Mouse (Mus musculus) gastrocnemius, postnatal 10 days (tissue): ENCODE measurements at regions not wholly inside any gene's neighbourhood (a gene's known extent, or its start where the extent isn't known, plus 50 kb on each side); places are given as distances from the start of the nearest gene placed in this dataset.

ENCODE experiments used
- DNase-seq: peaks from one replicate; pipeline ENCODE4 v3.0.0; 2021; ENCODE audit warnings: mixed read lengths

GRCm38 (mm10) chr3:143939068-143939709 lies 265.8 kb downstream of the Lmo4 start:
- DNase-seq = no peak

GRCm38 (mm10) chr3:143925322-143925721 lies 279.7 kb downstream of the Lmo4 start:
- DNase-seq = no peak

GRCm38 (mm10) chr3:143919744-143920143 lies 285.3 kb downstream of the Lmo4 start:
- no peak for DNase-seq

GRCm38 (mm10) chr3:143914341-143915217 lies 290.4 kb downstream of the Lmo4 start:
- DNase-seq = no peak

- DNase-seq = no peak
These were observed 291.9 kb downstream of the Lmo4 start for GRCm38 (mm10) chr3:143913044-143913574.

- DNase-seq = no peak
These were observed 292.6 kb downstream of the Lmo4 start for GRCm38 (mm10) chr3:143912433-143912832.

- DNase-seq = no peak
These were observed 295.7 kb downstream of the Lmo4 start for GRCm38 (mm10) chr3:143909341-143909740.

GRCm38 (mm10) chr3:143903421-143903820 lies 301.6 kb downstream of the Lmo4 start:
- DNase-seq = no peak

- no peak for DNase-seq
These were observed 324.2 kb downstream of the Lmo4 start for GRCm38 (mm10) chr3:143880813-143881212.

- no peak for DNase-seq
These were observed 331.1 kb downstream of the Lmo4 start for GRCm38 (mm10) chr3:143873876-143874275.

- DNase-seq = no peak
These were observed 338.5 kb downstream of the Lmo4 start for GRCm38 (mm10) chr3:143866521-143866920.

GRCm38 (mm10) chr3:143865626-143866025 lies 339.4 kb downstream of the Lmo4 start:
- DNase-seq = no peak

- no peak for DNase-seq
These were observed 340.5 kb downstream of the Lmo4 start for GRCm38 (mm10) chr3:143864490-143864889.

- DNase-seq = no peak
These were observed 342.5 kb downstream of the Lmo4 start for GRCm38 (mm10) chr3:143862531-143862930.

GRCm38 (mm10) chr3:143861866-143862265 lies 343.2 kb downstream of the Lmo4 start:
- DNase-seq = no peak

- DNase-seq = no peak
These were observed 369.3 kb downstream of the Lmo4 start for GRCm38 (mm10) chr3:143835611-143836240.

- DNase-seq = no peak
These were observed 370.3 kb downstream of the Lmo4 start for GRCm38 (mm10) chr3:143834725-143835124.

GRCm38 (mm10) chr3:143823395-143823777 lies 381.6 kb downstream of the Lmo4 start:
- no peak for DNase-seq

- DNase-seq = no peak
These were observed 382.2 kb downstream of the Lmo4 start for GRCm38 (mm10) chr3:143822564-143823394.

GRCm38 (mm10) chr3:143807544-143807943 lies 397.5 kb downstream of the Lmo4 start:
- peak; percentile 8 for DNase-seq

GRCm38 (mm10) chr3:143806940-143807339 lies 398.1 kb downstream of the Lmo4 start:
- no peak for DNase-seq

- DNase-seq = no peak
These were observed 407.2 kb downstream of the Lmo4 start for GRCm38 (mm10) chr3:143797850-143798249.
